Mouse (Mus musculus): ENCODE data around the gene Mapk14. TPM values are rescaled to one million over a fixed set of nuclear protein-coding genes. Genes with fewer than 3 reads are reported as not detected.
"Not testable (repeated sequence)": the region's sequence is repeated elsewhere in the genome, so short reads cannot be mapped to it uniquely, and the experiment has no call there.

Mapk14 gene
- polyA plus RNA-seq, 1 experiment from 2014 or later: 40.7 TPM

DNA sequence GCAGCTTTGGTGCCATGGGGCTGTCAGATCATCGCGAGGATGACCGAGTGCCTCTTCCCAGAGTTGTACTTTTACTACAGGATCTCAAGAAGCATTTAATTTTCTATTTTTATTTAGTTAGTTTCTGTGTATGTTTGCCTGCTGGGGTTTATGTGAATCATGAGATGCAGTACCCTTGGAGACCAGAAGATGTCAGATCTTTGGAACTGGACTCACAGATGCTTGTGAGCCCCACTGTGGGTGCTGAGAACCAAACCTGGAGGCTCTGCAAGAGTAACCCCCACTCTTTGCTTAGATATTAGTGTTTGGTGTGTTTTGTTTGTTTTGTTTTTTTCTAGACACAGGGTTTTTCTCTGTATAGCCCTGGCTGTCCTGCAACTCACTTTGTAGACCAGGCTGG, 22.9 kb downstream of the Mapk14 start:
- Histone ChIP-seq H3K4me2 (no peak overlapping the region), H3K4me1 (peaks cover 16% of the 10 kb centered on the region), H3K9ac (no peak overlapping the region), H3K27ac (no peak overlapping the region), H3K9me3 (no peaks in the 10 kb centered on the region), H3K36me3 (peaks cover 17% of the 10 kb centered on the region; the same call in 1 of the 2 replicates), H3K27me3 (replicated peaks) (no peaks in the 10 kb centered on the region), H3K4me3 (replicated peaks) (no peak overlapping the region)
- WGBS: 98% methylated on average over 3 of the region's 3 CpGs
- ATAC-seq (ENCODE audit: insufficient read depth, low FRiP score, low read depth): no peak

- 41% methylated on average over 7 of the region's 7 CpGs for WGBS
- no peak overlapping the region for H3K27ac ChIP-seq
Observed at GRCm38 (mm10) chr17:28715832-28716548, 24.9 kb downstream of the Mapk14 start.

GRCm38 (mm10) chr17:28717535-28717934, 26.4 kb downstream of the Mapk14 start:
- ATAC-seq (ENCODE audit: insufficient read depth, low FRiP score, low read depth): no peak

More at GRCm38 (mm10) chr17:28715832-28716548, 24.9 kb downstream of the Mapk14 start:
- Histone ChIP-seq H3K4me3 (replicated peaks) (no peak overlapping the region), H3K4me2 (no peak overlapping the region), H3K27me3 (replicated peaks) (no peaks in the 10 kb centered on the region), H3K9ac (no peak overlapping the region), H3K4me1 (peaks cover 9% of the 10 kb centered on the region), H3K9me3 (no peaks in the 10 kb centered on the region), H3K36me3 (peaks cover 25% of the 10 kb centered on the region)
- ATAC-seq (ENCODE audit: insufficient read depth, low FRiP score, low read depth): no peak

DNA sequence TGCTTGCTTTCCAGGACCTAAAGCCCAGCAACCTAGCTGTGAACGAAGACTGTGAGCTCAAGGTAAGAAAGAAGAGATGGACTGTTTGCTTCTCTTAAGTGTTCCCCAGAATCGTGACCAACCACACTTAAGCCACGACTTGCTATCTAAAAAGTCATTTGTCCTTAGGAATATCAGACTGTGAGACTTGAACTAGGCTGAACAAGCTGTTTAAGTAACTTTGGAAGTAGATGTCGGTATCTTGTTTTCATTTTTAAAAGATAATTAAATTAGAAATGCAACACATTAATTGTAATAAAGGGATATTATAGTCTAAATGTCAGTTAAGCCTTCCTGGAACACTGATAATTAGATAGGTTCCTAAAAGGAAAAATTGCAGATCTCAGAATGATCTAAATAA, 34.7 kb downstream of the Mapk14 start, which contains the start of gene AC170998.1:
TSS of gene AC170998.1 (plus strand) at position 301 of the 400 bp plus-strand sequence.
- no peak within 1 kb of the TSS for H3K9ac ChIP-seq
- H3K27ac ChIP-seq: no peak within 1 kb of the TSS
- 91% methylated on average over 4 of the region's 4 CpGs for WGBS
- no peak within 1 kb of the TSS for H3K4me3 ChIP-seq (replicated peaks)
- no peak for ATAC-seq (ENCODE audit: insufficient read depth, low FRiP score, low read depth)
- no peak within 1 kb of the TSS for H3K4me2 ChIP-seq
- no peaks in the 10 kb centered on the region for H3K4me1 ChIP-seq
- no peaks in the 10 kb centered on the region for H3K9me3 ChIP-seq
- H3K36me3 ChIP-seq: peaks cover 48% of the 10 kb centered on the region
- H3K27me3 ChIP-seq (replicated peaks): no peaks in the 10 kb centered on the region

More at GRCm38 (mm10) chr17:28717535-28717934, 26.4 kb downstream of the Mapk14 start:
- no peak overlapping the region for H3K4me3 ChIP-seq (replicated peaks)
- WGBS: 65% methylated on average over 3 of the region's 3 CpGs
- H3K27me3 ChIP-seq (replicated peaks): no peaks in the 10 kb centered on the region
- H3K9me3 ChIP-seq: no peaks in the 10 kb centered on the region
- peaks cover 9% of the 10 kb centered on the region; the same call in 1 of the 2 replicates for H3K4me1 ChIP-seq
- H3K9ac ChIP-seq: no peak overlapping the region
- H3K27ac ChIP-seq: no peak overlapping the region
- H3K4me2 ChIP-seq: no peak overlapping the region
- H3K36me3 ChIP-seq: peaks cover 28% of the 10 kb centered on the region

GRCm38 (mm10) chr17:28727511-28727910, 36.4 kb downstream of the Mapk14 start:
- H3K36me3 ChIP-seq: peaks cover 54% of the 10 kb centered on the region
- H3K27ac ChIP-seq; H3K4me3 ChIP-seq (replicated peaks); ATAC-seq (ENCODE audit: insufficient read depth, low FRiP score, low read depth); H3K4me1 ChIP-seq; H3K9me3 ChIP-seq; H3K27me3 ChIP-seq (replicated peaks); H3K4me2 ChIP-seq; H3K9ac ChIP-seq: not testable (repeated sequence)
- 86% methylated on average over 11 of the region's 11 CpGs for WGBS

GRCm38 (mm10) chr17:28735317-28736105, 44.4 kb downstream of the Mapk14 start:
- H3K4me2 ChIP-seq: no peak overlapping the region
- no peaks in the 10 kb centered on the region for H3K27me3 ChIP-seq (replicated peaks)
- H3K4me3 ChIP-seq (replicated peaks): no peak overlapping the region
- WGBS: 81% methylated on average over 6 of the region's 6 CpGs
- H3K4me1 ChIP-seq: no peaks in the 10 kb centered on the region
- no peaks in the 10 kb centered on the region for H3K9me3 ChIP-seq
- no peak overlapping the region for H3K27ac ChIP-seq
- no peak overlapping the region for H3K9ac ChIP-seq
- H3K36me3 ChIP-seq: peaks cover 20% of the 10 kb centered on the region
- ATAC-seq (ENCODE audit: insufficient read depth, low FRiP score, low read depth): no peak

DNA sequence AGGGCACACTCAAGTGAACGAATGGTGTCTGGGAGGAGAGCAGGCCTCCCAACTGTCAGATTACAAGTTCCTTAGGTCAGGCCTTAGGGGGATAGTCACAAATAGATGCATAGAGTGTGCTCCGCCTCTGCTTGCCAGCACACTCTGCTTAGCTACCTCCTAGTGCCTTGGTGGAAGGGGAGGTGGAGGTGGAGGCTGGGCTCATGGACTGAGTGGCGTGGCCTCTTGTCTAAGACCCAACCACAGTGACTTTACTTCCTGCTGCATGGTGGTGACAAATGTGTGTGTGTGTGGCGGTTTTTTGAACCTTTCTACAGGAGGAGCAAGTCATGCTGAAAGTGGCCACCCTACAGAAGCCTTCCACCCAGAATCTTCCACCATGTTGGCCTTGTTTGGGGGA, 45.4 kb downstream of the Mapk14 start:
- Histone ChIP-seq H3K9ac (no peak overlapping the region), H3K4me3 (replicated peaks) (no peak overlapping the region), H3K36me3 (peaks cover 19% of the 10 kb centered on the region), H3K27ac (no peak overlapping the region), H3K4me2 (no peak overlapping the region), H3K27me3 (replicated peaks) (no peaks in the 10 kb centered on the region), H3K4me1 (no peaks in the 10 kb centered on the region), H3K9me3 (no peaks in the 10 kb centered on the region)
- WGBS: 74% methylated on average over 4 of the region's 4 CpGs
- no peak for ATAC-seq (ENCODE audit: insufficient read depth, low FRiP score, low read depth)

- 78% methylated on average over 4 of the region's 4 CpGs for WGBS
Observed at GRCm38 (mm10) chr17:28737973-28738372, 46.8 kb downstream of the Mapk14 start.

DNA sequence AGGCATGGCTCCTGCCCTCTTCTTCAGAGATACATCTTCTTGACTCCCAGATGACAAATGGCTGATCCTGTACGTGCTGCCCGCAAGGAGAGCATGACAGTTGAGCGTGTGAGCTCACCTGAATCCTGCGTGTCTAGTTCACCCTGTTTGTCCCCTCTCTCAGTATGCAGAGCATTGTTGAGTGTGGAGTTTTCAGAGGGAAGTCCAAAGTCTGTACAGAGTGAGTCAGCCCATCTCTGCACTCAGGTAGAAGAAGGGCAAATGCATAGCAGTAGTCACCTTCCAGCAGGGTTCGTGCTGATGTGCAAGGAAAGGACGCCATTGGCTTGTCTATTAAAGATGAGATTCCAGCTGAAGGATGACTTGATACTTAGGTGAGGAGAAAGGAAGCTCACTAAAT, 48.1 kb downstream of the Mapk14 start:
- Histone ChIP-seq H3K36me3 (peaks cover 25% of the 10 kb centered on the region), H3K27me3 (replicated peaks) (no peaks in the 10 kb centered on the region), H3K4me3 (replicated peaks) (no peak overlapping the region), H3K9me3 (no peaks in the 10 kb centered on the region), H3K4me1 (no peaks in the 10 kb centered on the region), H3K4me2 (no peak overlapping the region), H3K9ac (no peak overlapping the region), H3K27ac (no peak overlapping the region)
- 86% methylated on average over 6 of the region's 6 CpGs for WGBS
- no peak; the same call in 1 of the 2 replicates for ATAC-seq (ENCODE audit: insufficient read depth, low FRiP score, low read depth)

More at GRCm38 (mm10) chr17:28737973-28738372, 46.8 kb downstream of the Mapk14 start:
- Histone ChIP-seq H3K36me3 (peaks cover 19% of the 10 kb centered on the region), H3K27ac (no peak overlapping the region), H3K4me1 (no peaks in the 10 kb centered on the region), H3K4me2 (no peak overlapping the region), H3K9ac (no peak overlapping the region), H3K9me3 (no peaks in the 10 kb centered on the region), H3K27me3 (replicated peaks) (no peaks in the 10 kb centered on the region), H3K4me3 (replicated peaks) (no peak overlapping the region)
- ATAC-seq (ENCODE audit: insufficient read depth, low FRiP score, low read depth): no peak

DNA sequence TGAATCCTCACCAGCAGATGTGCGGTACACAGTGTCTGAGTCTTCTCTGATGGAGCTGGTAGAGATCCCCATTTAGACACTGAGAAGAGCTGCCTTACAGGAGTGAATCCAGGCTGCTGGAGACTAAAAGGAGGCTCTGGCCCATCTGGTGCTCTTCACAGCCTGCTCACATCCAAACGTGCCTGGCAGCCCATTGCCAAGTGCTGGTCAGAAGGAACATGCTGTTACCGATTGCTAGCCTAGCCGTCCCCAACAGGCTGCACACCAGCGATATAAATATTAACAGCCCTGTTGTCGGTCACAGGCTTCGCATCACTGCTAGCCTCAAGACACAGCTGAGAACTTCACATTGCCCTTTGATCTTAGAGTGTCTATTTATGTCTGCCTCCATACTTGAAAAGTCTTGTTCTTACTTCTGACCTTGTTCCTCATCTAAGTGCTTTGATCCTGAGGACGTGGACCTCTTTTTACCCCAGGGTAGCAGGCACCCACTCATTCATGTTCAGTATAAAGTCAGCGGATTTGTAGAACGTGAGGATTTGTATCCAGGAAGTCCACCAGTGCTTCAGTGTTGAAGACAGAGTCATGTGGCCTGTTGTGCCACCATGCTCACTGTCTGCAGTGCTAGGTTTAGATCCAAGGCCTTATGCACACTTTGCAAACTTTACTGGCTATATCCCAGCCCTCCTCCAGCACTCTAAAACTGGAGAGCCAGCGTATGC, 52.2 kb downstream of the Mapk14 start:
- H3K36me3 ChIP-seq: peaks cover 52% of the 10 kb centered on the region
- H3K4me3 ChIP-seq (replicated peaks): no peak overlapping the region
- H3K4me2 ChIP-seq: no peak overlapping the region
- H3K4me1 ChIP-seq: no peaks in the 10 kb centered on the region
- 94% methylated on average over 11 of the region's 11 CpGs for WGBS
- H3K27me3 ChIP-seq (replicated peaks): no peaks in the 10 kb centered on the region
- ATAC-seq (ENCODE audit: insufficient read depth, low FRiP score, low read depth): no peak
- no peak overlapping the region for H3K9ac ChIP-seq
- no peak overlapping the region for H3K27ac ChIP-seq
- no peaks in the 10 kb centered on the region for H3K9me3 ChIP-seq

GRCm38 (mm10) chr17:28743916-28744315, 52.8 kb downstream of the Mapk14 start:
- Histone ChIP-seq H3K9ac (no peak overlapping the region), H3K27ac (no peak overlapping the region), H3K36me3 (peaks cover 52% of the 10 kb centered on the region), H3K4me3 (replicated peaks) (no peak overlapping the region), H3K27me3 (replicated peaks) (no peaks in the 10 kb centered on the region), H3K9me3 (no peaks in the 10 kb centered on the region), H3K4me2 (no peak overlapping the region), H3K4me1 (no peaks in the 10 kb centered on the region)
- no peak for ATAC-seq (ENCODE audit: insufficient read depth, low FRiP score, low read depth)
- WGBS: 89% methylated on average over 9 of the region's 9 CpGs

Measured in stomach, embryonic 15.5 days (tissue).